Mouse (Mus musculus): Measurements from ENCODE around the gene 1700016C15Rik.

1700016C15Rik gene

GRCm38 (mm10) chr1:177796193-177796939 is 66.8 kb downstream of the 1700016C15Rik start, which contains the start of gene Adss:
Gene Adss (minus strand): TSS chr1:177796511.
- DNase-seq (ENCODE audit: low read depth, low spot score): peak; percentile 97

GRCm38 (mm10) chr1:177797151-177797755 is 67.6 kb downstream of the 1700016C15Rik start:
- no peak for DNase-seq (ENCODE audit: low read depth, low spot score)

All from embryo, embryonic 11.5 days (tissue).